Mouse (Mus musculus) R1 (cell line): ENCODE results near the gene Zfp473.
A peak's percentile ranks its signal among the peaks of the same experiment; 100 is the strongest.
"Not testable (repeated sequence)": the region's sequence is repeated elsewhere in the genome, so short reads cannot be mapped to it uniquely, and the experiment has no call there.

Experiments
- DNase-seq: peaks from one replicate; pipeline ENCODE4 v3.0.0-alpha.2; 2018; ENCODE audit warnings: low read depth, low spot score

Zfp473 gene

DNA sequence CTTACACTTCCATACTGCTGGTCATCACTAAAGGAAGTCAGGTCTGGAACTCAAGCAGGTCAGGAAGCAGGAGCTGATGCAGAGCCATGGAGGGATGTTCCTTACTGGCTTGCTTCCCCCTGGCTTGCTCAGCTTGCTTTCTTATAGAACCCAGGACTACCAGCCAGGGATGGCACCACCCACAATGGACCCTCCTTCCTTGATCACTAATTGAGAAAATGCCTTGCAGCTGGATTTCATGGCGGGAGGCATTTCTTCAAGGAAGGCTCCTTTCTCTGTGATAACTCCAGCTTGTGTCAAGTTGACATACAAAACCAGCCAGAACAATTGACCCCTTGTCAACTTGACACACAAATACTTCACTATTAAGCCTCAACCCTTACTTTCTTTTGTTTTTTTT lies at the start of gene Zfp473:
Gene Zfp473 (minus strand): TSS at position 101 of the 400 bp plus-strand sequence.
- not testable (repeated sequence) for DNase-seq

DNA sequence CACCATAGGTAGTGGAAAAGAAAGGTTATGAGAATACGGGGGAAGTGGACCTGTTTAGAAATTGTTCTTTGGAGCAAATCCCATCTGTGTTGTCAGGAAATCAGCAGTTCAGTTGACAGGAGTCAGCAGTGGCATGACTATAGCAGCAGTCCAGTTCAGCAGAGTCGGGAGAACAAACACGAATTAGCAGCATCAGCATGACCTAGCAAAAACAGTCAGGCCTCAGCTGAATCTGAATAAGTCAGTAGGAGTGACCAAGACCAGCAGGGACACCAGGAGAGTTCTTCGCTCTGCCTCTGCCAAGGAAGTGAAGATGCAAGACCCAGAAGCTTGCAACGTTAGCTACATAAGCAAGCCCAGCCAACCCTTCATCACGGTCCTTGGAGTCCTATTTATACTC lies 41.9 kb upstream of the Zfp473 start:
- no peak for DNase-seq

DNA sequence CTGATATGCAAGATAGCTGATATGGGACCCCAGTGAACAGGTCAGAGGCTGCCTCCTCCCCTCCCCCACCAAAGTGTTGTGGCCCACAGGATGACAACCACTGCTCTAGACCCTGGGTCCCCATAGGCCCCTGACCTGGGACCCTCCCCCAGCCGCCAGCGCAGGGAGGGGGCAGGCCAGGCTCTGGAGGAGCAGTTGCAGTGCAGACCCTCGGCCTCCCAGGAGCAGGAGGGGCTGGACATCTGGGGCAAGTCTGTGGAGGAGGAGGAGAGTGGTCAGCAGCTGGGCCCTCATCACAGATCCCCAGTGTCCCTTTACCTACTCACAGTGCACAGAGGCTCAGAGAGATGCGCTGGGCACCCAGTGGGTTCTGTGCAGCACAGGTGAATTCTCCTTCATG lies 39.2 kb upstream of the Zfp473 start:
- DNase-seq: no peak

DNA sequence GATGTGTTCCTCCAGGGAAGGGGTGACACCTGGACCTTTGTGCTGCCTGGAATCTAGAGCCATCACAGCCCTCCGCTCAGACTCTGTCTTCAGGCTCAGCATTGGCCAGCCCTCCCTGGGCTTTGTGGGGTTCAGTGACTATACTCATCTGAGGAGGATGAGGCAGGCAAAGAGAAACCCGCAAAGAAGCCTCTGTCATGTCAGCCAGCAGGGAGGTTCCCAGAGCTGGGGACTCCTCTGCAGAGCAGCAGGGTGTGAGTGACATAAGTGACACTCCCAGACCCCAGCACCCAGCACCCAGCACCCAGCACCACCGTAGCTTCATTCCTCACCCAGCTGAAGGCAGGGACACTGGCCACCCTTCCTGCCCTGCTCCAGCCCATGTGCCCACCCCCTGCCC lies 38.7 kb upstream of the Zfp473 start:
- DNase-seq: no peak

DNA sequence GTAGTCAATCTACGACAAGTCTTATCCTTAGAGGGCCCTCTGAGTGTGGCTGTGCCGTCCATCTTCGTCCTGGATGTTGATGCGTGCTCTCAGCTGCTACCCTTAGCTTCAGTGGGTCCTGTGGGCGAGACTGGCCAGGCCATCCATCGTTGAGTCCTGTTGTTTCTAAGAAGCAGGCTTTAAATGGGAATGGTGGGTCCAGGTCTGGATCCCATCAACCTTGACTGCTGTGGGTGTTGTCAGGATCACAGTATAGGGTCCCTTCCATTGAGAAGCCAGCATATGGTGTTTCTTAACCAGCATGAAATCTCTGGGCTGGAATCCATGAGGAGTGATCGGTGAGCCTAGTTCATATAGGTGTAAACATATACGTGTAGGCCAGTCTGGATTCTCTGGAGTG lies 29.3 kb upstream of the Zfp473 start:
- DNase-seq: no peak

DNA sequence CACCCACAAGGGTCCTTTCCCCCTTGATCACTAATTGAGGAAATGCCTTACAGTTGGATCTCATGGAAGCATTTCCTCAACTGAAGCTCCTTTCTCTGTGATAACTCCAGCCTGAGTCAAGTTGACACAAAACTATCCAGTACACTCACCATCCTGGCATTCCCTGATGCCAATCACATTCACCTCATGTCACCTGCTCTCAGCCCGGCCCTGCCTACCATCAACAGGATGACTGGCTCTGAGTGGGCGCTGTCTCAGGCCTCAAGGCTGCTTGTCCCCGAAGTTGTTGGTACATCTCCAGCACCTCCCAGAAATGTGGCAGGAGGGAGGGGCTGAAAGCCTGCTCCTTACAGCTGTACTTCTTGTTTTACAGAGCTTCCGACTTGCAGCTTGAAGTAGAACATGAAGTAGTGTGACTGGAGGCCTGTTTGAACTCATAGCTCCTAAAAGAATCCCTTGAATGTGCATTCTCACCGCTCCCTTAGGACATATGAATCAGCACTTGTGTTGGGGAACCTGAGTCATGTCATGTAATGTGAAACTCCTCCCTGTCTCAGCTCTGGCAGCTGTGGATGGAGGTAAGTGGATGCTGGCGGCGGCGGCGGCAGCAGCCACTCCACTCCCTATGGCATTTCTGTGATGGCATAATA lies 26.1 kb upstream of the Zfp473 start:
- DNase-seq: no peak

DNA sequence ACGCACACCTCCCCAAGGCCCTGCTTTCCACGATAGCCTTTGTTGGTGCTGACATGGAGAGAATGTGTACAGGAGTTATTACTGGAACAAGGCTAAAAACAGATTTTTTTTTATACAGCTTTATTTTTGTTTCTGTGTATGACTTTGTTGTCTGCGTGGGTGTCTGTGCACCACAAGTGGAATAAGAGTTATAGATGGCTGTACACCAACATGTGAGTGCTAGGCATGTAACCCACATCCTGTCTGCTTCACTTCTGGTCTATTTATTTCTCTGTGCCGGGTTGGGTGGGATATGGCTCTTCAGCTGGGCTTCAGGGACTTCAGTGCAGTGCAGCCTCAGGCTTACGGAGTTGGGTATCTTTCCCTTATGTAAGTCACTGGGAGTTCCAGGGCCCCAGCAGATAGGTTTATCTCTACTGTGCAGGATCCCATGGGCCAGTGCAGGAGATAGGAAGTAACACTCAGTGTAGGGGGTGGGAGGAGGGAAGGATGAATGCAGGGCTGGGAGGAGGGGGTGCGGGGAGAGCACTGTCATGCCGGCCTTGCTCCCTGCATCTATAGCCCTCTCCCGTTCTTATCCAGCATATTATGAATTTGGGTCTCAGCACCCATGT lies 21.8 kb upstream of the Zfp473 start:
- DNase-seq: no peak

DNA sequence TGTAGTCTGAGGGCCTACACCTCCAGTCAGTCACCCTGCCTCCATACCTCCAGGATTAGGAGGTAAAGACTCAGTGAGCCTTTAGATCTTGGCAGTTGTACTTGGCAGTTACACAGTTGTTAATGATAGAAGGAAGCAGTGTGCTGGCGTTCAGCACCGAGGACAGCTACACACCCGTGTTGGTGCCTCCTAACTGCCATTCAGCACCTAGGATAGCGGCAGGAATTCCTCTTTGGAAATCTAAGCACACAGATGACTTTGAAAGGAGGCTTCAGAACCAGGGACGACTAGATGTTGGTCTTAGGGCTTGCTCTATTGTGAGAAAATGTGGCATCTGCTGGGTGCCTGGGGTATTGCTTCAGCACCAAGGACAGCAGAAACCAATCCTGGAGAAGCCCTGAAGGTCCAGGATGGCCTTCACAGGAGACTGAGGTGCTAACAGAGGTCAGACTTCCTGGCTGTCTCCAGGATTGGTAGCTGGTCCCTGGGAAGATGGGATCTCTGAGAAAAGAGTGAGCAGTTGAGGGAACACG lies 19.3 kb upstream of the Zfp473 start:
- DNase-seq: peak; percentile 89

DNA sequence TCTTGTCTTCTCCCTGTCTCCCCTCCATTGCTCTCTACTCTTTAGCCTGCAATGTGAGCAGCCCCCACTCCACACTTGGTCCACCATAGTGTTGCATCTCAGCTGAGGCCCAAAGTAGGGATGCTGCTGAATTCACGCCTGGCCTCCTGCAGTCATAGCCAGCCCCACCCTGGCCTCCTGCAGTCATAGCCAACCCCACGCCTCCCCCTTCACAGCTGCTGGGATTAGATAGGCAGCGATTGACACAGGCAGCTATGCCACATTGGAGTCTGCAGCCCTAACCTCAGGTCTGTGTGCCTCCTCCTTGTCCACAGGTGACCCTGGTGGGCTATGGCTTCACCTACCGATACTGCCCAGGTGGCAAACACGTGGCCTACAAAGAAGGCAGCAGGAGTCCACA lies 17.3 kb upstream of the Zfp473 start:
- DNase-seq: peak; percentile 10

DNA sequence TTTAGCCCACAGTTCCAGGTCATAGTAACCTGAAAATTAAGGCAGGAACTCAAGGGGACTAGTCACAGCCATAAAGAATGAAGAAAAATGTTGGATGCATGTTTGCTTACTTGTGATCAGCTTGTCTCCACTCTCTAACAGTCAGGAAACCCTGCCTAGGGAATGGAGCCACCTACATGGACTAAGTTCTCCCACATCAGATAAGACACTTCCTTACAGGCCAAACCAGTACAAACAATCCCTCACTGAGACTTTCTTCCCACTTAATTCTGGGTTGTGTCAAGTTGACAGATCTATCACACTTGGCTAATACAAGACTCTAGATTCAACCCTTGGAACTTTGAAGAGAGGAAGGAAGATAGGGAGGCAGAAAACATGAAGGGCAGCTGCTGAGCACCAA lies 9.5 kb upstream of the Zfp473 start:
- no peak for DNase-seq

DNA sequence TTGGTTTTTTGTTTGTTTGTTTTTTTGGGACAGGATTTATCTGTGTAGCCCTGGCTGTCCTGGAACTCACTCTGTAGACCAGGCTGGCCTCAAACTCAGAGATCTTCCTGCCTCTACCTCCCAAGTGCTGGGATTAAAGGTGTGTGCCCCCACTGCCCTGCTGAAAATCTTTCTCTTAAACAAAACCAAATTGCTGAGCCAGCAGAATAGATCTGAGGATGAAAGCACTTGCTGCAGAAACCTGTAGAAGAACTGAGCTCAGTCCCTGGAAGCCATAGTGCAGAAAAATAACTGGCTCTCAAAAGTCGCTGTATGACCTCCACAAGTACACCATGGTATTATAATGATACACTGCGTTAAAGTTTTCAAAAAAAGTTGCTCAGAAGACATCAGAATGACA lies 6.3 kb upstream of the Zfp473 start:
- no peak for DNase-seq

DNA sequence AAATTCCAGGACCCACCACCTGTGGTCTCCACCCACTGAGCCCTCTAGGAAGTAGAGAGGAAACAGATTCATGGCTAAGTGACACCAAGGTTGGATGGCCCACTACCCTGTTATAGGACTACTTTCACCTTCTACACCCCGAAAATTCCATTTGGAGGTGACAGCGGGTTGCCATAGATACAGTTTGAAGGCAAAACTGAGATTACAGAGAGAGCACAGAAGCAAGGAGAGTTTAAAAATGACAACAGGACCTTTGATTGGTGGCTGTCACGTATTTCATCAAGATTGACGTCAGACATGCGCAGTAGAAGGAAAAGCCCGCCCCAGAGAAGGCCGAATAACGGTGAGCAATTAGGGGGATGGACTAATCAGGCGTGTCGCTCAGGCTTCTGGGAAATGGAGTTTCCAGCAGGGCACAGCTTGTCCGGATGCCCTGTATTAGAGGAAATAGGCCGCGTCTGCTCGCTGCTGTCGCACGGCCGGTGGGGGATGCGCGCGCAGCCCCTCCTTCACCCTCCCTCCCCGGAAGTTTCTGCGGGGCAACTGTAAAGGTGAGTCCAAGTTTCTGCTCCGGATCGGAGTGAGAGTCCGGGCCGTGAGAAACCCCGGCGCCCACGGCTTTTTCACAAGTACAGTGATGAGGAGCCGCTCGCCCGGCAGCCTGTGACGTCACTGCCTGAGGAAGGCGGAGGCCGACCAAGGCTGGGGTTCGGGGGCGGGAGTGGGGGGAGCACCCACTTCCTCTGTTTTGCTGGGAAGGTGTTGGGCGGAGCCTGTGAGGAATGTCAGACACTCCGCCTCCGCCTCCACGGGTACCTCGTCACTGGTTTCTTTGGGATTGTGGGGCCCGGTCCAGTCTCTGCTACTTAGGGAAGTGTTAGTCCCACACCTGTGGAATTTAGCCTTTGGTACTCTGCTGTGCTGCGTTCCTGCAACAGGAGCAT lies 2.5 kb downstream of the Zfp473 start, which contains the start of gene Vrk3:
Gene Vrk3 (plus strand): TSS at position 313 of the 944 bp plus-strand sequence.
- peak; percentile 100 for DNase-seq

DNA sequence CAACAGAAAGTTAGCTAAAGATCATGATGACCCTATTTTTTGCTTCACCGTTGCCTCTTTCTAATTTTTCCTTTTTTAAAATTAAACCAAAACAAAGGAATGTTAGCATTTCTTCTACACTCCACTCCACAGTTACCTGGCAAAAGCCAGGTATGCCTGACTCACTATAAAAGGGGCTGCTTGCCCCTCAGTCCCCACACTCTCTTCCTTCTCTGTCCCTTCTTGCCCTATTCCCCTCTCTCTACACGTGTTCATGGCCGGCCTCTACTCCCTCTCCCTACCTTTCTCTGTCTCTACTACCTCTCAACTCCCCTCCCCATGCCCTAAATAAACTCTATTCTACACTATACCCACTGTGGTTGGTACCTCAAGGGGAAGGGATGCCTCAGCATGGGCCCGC lies 3.7 kb downstream of the Zfp473 start:
- no peak for DNase-seq

DNA sequence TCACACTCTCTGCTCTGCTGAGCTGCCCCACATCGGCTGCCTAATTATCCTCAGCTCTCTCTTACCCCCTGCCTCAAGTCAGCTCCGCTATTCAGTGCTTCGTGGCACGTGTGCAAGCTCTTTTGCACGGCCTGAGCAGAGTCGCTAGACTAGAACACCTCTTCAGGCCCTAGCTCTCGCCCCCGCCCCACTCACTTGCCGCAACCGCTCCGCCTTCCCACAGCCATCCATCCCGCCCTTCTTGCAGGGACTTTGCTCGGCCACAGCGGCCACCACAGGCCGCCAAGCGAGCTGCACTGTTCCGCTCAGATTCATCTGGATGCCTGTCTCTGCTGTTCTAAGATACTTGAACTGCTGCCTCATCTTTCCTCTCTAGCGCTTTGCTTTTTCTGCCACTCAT lies 5.8 kb downstream of the Zfp473 start:
- peak; percentile 91 for DNase-seq

DNA sequence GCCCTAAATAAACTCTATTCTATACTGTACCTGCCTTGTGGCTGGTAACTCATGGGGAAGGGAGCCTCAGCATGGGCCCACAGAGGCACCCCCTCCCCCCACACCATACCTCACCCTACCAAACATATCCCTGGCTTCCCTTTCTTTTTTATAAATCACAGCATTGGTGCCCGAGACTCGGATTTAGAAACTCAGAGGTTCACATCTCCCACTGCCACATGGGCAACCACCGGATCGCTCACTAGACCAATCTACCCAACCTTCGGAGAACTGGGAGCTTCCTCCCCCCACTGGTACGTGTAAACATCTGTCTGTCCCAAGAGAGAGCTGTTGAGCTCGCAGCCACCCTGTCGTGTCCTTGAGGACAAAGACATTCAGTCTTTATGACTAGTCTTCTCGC lies 6.6 kb downstream of the Zfp473 start:
- peak; percentile 14 for DNase-seq

DNA sequence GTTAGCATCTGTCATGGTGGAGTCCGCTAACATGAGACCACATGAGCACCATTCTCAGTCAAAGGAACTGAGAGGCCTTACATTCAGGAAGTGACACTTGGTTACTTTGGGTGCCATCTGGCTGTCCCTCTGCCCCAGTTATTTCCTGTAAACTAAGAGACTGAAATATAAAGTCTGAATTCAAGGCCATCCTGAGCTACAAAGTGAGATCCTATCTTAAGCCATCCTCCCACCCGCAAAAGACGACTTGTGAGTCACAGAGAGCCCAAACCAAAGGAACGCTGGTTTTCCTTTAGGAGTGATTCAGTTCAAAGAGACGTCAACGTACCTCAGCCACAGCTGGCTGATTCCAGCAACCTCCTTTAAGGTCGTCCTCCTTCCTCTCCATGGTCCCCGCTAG lies 9.5 kb downstream of the Zfp473 start:
- no peak for DNase-seq

DNA sequence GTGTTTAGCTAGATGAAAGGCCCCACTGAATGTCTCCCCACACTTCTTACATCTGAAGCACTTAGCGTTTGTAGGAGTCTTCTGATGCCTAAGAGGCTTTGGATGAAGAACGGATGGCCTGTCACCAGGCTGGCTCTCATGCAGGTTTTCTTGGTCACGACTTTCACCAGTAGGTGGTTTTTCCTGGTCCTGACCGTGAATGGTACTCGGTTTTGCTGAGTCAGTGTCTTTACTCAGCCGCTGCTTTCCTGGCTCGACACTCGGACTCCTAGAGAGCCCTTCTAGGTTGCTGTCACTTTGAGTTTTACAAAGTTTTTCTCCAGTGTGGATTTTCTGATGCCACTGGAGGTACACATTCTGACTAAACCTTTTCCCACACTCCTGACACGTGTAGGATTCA lies 17.1 kb downstream of the Zfp473 start:
- peak; percentile 39 for DNase-seq

DNA sequence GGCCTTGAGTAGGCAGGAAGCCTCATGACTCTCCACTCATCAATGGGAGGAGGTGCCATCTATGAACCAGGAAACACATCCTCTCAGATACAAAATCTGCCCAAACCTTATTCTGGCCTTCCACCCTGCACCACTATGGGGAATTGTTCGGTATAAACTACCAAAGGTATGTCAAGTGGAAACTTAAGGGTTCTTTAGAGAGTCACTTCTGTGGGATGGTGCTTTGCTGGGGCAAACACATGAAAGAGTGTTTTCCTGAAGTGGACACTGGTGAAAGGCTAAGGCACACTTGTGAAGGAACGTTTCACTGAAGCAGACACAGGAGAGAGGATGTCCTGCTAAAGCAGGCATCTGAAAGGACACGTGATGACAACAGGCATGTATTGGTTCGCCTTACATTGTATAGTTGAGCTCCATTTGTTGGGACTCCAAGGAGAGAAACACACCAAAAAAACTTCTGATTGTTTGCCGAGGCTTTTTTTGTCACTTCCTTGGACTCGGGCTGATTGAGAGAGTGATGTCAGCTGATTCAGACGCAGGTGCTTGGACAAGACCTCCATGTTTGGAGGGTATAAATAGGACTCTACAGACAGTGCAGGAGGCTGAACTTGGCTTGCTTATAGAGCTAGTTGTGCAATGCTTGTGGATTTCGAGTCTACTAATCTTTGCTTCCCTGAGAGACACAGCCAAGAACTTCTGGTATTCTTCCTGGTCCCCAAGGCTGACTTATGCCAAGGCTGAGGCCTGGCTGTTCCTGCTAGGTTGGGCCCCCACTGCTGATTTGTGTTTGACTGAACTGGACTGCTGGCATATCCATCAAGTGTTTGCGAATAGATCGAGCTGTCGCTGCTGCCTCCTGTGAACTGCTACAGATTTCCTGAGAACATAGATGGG lies 22.5 kb downstream of the Zfp473 start:
- no peak for DNase-seq

DNA sequence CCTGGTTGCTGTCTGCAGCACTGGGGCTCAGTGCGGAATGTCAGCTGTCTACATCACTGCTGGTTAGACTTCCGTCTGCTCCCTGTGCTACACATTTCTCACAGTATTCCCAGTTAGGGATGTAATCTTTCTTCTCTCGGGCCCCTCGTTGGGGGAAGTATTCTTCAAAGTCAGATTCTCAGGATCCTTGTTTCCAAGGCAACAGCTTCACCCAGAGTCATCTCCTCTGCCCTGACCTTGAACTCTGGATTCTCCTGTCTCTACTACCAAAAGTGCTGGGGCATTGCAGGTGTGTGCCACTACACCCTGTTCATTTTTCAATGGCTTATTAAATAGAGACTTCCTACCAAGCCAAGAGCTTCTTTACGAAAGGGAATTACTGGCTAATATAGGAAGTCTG lies 23.7 kb downstream of the Zfp473 start:
- peak; percentile 83 for DNase-seq

DNA sequence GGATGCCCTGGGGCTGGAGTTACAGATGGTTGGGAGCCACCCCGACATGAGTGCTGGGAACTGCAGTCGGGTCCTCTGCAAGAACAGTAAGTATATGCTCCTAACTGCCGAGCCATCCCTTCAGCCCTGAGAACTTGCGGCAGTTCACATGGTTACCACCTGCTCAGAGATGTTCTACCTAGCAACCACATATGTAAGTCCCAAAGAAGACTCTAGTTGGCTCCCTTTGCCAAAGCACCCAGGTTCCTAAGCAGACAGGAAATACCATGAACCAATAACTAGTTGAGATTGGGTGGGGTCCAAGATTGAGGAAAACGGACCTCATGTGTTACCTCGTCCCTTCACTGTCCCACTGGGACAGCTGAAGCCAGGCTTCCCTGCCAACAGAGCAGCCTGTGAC lies 24.5 kb downstream of the Zfp473 start:
- DNase-seq: peak; percentile 53

DNA sequence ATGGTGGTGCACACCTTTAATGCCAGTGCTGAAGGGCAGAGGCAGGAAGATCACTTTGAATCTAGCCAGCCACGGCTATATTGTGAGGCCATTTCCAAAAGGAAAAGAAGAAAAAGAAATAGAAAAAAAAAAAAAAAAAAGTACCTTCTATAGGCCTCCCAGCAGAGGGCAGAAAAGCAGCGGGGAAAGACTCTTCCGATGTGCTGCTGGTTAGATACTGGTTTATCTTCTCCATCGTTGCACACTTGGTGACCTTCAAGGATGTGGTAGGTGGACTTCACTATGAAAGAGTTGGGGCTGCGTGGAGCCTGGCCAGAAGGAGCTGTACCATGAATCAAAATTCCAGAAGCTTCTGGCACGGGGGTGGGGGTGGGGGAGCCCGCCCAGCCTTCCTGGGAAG lies 26.5 kb downstream of the Zfp473 start:
- DNase-seq: peak; percentile 46
